Mouse (Mus musculus) left cerebral cortex, postnatal 10 days (tissue): Measurements from ENCODE around the gene 1810010H24Rik. TPM values are rescaled to one million over a fixed set of nuclear protein-coding genes. Genes with fewer than 3 reads are reported as not detected.
"Not testable (repeated sequence)": the region's sequence is repeated elsewhere in the genome, so short reads cannot be mapped to it uniquely, and the experiment has no call there.

Experiments used
- DNase-seq, 2 experiments: peaks; one replicate each; pipeline ENCODE4 v3.0.0; 2021 to 2022; ENCODE audit warnings: low spot score in 2 of 2, mixed read lengths in 1 of 2; ENCODE audit errors: extremely low spot score in 1 of 2
- intact Hi-C: fragments of 180-260 bp; cut with DNase I; formaldehyde crosslinking; loops from one replicate; pipeline ENCODE4 v1.15.1; 2025
- total RNA-seq, 2 experiments: library from RNA; stranded (reverse); gene quantifications; 2 replicates each; pipeline ENCODE4 v1.2.3; 2021

Gene 1810010H24Rik
- total RNA-seq: 1 to 10 TPM; 4.3 to 4.6 TPM

DNA sequence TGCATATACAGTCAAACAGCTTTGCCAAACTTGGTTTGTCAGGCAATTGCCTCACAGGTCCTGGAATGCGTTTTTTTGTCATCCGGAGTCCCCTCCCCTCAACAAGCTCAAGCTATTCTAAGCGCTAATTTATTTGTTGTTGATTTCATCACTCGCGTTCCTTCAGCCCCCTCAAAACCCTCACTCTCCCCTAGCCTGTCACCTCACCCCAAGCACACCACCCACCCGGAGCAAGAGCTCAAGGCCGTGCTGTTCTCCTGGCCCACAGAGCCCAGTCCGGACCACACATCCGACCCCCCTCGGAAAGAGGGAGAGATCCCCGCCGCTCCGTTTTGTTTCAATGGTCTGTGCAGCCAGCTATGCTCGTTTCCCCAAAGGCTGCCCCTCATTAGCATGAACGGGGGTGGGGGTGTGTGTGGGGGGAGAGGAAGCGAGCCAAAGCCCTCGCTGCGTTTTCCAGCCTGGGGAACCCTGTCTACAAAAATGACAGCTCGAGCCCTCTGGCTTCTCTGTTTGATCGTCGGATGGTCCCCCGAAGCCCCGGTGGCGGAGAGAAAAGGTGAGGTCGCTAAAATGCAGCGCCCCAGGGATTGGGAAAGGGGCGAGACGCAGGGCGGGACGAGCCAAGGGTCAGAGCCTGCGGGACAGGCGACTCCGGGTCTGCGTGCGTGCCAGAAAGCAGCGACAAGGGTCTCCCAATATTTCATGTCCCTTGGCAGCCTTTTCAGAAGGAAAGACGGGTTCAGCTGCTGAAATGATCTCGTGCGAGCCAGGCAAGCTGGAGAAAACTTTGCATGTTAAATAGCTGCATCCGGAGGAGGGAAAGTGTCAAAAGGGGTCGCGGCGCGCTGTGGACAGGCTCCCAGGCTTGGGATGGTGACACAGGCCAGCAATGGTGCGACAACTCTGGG lies at the start of gene 1810010H24Rik:
Gene 1810010H24Rik (plus strand): TSS at position 271 of the 911 bp plus-strand sequence.
- peak in 1 of 2 experiments; percentile 54 for DNase-seq
- intact Hi-C loops: no loop called here

DNA sequence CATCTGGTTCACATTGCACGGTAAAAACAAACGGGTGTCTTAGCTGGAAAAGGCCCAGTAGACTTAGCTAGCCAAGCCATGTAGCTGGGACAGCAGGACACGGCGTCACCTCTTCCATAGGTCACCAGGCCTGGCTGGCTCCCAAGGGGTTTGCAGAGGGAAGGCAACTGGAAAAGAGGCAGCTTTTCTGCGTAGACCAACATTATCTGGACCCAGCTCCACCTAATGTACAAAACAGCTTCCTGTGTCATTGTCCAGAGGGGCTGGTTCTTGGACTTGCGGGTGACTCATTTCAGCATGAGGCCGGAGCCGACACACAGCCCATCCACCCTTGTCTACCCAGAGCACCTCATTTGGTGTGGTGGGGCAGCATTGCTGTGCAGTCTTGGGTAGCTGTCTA lies 49.3 kb upstream of the 1810010H24Rik start:
- intact Hi-C loops: no loop called here
- peak in 1 of 2 experiments; percentile 74 for DNase-seq

DNA sequence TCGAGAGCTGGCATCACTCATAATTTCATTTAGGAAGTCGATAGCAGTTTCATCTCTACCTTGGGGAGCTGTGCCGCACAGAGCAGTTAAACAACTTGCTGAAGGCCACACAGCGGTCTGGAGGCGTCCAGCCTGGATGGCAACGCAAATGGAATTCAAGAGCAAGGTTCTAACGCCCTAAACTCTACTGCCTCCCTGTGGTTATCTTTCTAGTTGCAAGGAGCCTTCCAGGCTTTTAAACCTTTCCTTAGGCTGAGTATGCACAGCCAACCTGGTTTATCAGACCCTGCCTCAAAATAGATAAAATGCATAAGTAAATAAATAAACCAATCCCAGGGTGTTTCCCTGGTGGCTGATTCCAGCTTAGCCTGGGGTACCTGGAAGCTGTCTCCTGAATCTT lies 45.0 kb upstream of the 1810010H24Rik start:
- intact Hi-C loops: loop anchor here (2.0 to 10.0 kb wide), 2 partner anchors 130 to 186 kb away; no protein-coding TSS in a partner anchor

DNA sequence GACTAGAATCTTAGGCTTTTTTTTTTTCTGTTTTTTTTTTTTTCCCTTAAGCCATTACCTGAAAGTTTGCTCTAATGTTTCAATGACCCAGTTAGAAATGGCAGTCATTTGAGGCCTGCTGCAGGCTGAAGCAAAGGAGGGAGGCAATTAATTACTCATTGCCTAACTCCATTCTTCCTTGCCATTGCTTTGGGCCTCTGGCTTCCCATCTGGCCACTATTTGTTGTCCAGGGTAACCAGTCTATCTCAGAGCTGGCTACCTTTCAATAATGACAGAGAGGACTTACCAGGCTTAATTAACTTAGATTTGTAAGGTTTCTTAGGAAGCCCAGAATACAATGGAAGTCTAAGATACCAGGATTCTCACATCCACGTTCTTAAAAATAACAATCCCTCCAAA lies 43.7 kb upstream of the 1810010H24Rik start:
- intact Hi-C loops: loop anchor here (2.0 to 10.0 kb wide), 2 partner anchors 131 to 187 kb away; no protein-coding TSS in a partner anchor
- no peak for DNase-seq

More for the DNA sequence above, 45.0 kb upstream of the 1810010H24Rik start:
- DNase-seq: peak; percentile 61 to 63

DNA sequence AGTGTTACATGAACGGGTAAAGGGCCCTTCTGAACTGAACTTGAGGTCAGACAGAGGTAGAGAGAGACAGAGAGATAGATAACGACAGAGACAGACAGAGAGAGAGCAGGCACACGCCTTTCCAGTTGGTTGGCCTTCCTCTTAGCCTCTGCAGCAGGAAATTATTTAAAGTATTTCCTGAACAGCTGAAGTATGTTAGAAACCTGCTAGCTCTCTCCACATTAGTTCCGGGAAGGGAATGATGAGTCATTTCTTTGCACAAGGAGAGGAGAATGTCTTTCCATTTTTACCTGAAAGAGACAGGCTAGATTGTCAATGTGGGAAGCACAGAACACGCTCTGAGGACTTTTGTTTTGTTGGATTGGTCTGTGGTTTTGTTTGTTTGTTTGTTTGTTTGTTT lies 43.1 kb upstream of the 1810010H24Rik start:
- intact Hi-C loops: loop anchor here (10.0 kb wide), 1 partner anchor 188 kb away; no protein-coding TSS in a partner anchor
- no peak for DNase-seq

DNA sequence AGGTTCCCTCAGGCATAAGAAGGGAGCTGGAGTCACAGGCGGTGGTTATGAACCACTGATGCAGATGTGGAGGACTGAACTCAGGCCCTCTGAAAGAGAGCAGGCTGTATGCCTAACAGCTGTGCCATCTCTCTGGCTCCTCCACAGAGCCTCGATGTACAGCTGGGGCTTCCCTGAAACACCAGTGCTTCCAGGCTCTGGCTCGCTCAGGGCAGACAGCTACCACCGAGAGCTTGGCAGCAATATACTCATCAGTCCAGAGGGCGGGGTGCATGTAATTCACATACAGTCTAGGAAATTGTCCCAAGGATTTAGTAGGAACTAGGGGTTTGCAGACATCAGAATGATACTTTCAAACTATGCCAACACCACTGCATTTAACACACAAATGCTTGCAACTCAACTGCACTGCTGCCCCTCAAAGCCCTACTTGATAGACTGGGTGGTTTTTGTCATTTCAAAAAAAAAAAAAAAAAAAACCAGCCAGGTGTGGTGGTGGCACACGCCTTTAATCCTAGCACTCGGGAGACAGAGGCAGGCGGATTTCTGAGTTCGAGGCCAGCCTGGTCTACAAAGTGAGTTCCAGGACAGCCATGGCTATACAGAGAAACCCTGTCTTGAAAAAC lies 39.4 kb upstream of the 1810010H24Rik start:
- DNase-seq: not testable (repeated sequence)
- intact Hi-C loops: loop anchor here (10.0 kb wide), 1 partner anchor 191 kb away; no protein-coding TSS in a partner anchor

DNA sequence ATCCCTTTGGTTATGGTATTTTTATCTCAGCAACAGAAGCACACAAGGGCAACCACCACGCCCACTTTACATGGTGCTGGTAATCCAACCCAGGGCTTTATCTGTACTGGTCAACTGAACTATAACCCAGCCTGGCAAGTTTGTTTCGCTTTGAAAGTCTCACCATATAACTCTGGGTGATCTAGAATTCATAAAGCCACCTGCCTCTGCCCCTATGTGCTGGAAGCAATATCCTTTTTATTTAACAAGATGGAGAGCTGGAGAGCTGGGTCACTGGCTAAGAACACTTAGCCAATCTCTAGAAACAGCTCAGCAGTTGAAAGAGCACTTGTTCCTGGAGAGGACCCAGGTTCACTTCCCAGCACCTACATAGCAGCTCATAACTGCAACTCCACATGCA lies 38.1 kb upstream of the 1810010H24Rik start:
- no peak for DNase-seq
- intact Hi-C loops: loop anchor here (10.0 kb wide), 1 partner anchor 193 kb away; no protein-coding TSS in a partner anchor

DNA sequence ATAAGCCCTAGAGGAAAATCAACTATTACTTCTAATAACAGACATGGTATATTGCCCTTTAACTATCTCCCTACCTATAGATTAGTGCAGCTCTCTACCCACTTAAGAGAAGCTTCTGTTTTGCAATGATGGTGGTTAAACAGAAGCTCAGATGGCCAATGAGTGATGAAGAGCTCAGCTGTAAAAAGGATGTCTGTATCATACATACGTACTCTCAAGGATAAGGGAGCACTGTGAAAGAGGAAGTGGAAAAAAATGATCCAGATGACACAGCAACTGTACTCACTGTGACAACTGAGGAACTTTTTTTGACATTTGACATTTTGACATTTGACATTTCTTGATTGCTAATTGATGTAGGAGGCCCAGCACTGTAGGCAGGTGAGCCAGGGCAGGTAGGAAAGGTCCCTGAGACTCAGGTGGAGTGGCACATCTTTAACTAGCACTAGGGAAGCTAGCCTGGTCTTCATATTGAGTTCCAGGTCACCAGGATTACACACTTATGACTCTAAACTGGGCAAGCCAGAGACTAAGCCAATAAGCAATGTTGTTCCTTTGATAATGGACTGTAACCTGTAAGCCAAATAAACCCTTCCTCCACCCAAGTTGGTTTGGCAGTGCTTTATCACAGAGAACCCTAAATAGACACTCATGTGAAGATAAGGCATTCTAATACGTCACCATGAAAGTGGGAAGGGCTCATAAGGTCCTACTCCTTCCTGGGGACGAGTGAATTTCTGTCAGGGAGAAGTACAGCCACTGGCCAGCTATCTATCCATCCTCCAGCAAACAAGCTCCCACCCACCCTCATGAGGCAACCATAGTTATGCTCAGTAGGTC lies 31.0 kb upstream of the 1810010H24Rik start:
- intact Hi-C loops: no loop called here
- no peak for DNase-seq

DNA sequence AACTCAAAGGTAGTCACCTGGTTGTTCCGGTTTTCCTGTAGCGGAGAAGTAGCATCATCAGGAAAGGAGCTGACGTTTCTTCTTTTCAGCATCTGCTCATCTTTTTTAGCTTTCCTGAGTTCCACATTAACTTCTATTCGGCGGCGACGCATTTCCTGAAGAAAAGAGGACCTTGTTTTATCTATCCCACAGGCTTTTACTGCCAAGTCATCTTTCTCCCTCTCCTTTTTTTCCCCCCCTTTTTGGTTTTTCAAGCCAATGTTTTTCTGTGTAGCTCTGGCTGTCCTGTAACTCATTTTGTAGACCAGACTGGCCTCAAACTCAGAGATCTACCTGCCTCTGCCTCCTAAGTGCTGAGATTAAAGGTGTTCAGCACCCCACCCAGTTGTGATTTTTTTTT lies 29.0 kb upstream of the 1810010H24Rik start:
- intact Hi-C loops: not testable (repeated sequence)

DNA sequence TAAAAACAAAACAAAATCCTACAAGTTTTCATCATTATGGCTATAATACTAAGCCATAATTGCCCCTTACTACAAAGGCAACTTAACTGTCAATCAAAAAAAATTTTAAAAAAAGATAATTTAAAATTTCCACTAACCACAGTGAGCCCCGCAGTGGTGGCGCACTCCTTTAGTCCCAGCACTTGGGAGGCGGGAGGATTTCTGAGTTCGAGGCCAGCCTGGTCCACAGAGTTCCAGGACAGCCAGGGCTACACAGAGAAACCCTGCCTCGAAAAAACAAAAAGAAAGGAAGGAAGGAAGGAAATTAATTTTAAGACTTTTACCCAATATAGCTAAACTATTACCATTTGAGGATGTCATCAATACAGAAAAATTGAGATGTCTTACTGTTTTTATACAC lies 27.5 kb upstream of the 1810010H24Rik start:
- intact Hi-C loops: no loop called here
- DNase-seq: no peak

More for the DNA sequence above, 29.0 kb upstream of the 1810010H24Rik start:
- not testable (repeated sequence) for DNase-seq

DNA sequence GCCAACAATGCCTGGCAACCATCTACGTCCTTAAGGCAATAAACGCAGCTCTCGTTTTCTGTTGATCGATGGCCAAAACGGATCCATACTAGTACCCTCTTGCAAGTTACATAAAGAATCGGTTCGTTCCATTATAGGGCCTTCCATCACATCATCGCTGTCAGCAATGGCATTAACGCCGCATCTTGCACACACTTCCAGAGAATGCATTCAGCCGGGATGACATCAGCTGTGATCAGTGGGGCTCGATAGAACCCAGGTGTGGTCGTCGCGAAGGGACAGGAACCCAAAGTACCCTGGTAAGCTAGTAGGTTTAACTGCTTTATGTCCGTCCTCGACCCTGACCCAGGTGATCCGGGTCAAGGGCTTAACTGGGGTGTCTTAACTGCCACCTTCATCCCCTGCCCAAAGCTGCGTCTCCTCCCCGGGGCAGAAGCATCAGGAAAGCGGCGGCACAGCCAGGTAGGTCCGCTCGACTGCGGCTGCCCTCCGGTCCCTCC lies 26.8 kb upstream of the 1810010H24Rik start:
- intact Hi-C loops: no loop called here
- DNase-seq: no peak

DNA sequence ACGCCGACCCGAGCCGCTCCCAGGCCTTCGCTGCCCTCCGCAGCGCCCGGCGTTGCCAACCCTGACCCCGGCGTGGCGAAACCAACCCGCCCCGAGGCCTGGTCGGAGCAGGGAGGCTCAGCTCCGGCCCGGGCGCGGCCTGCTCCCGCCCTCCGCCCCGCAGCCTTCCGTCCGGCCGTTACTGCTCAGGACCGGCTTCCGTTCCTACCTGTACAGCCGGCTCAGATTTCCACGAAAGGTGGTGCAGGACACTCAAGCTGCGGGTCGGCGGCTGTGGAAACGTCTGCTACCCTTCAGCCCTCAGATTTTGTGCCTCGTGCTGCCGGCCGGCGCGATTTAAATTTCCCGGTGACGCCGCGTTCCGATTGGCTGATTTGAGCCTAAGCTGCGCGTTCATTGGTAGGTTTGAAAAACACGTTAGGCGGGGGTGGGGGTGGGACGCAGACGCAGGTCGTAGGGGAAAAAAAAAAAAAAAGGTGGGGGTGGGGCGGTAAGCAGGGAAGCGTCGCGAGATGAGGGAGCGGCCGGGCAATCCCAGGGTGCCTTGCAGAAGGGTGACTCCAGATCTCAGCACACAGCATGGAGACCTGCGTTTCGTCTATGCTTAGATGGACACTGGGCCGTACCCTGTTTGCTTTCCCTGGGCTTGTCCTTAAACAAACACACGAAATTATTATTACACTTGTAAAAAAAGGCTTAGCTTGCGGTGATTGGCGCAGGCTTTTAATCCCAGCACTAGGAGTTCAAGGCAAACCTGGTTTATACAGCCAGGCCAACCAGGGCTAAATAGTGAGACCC lies 26.1 kb upstream of the 1810010H24Rik start, which contains the start of gene Kpna2:
Gene Kpna2 (minus strand): TSS at position 391 of the 798 bp plus-strand sequence.
- intact Hi-C loops: no loop called here
- peak; percentile 90 to 93 for DNase-seq

DNA sequence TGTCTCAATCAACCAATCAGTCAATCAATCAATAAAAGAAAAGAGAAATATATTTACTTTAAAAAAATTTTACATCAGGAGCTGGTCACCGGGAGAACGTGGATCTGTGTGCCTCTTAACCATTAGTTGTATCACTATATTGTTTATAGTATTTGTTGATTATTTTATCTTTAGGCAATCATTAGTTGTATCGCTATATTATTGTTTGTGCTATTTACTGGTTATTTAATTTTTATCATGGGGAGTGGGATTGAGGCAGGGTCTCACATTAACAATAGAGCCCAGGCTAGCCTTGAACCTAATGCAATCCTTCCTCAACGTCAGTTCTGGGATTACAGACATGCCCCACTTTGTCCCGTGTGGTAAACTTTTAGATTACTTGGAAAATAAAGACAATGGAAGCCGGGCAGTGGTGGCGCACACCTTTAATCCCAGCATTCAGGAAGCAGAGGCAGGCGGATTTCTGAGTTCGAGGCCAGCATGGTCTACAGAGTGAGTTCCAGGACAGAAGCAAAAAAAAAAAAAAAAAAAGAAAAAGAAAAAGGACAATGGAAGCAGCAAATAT lies 25.4 kb upstream of the 1810010H24Rik start:
- DNase-seq: no peak
- intact Hi-C loops: no loop called here

DNA sequence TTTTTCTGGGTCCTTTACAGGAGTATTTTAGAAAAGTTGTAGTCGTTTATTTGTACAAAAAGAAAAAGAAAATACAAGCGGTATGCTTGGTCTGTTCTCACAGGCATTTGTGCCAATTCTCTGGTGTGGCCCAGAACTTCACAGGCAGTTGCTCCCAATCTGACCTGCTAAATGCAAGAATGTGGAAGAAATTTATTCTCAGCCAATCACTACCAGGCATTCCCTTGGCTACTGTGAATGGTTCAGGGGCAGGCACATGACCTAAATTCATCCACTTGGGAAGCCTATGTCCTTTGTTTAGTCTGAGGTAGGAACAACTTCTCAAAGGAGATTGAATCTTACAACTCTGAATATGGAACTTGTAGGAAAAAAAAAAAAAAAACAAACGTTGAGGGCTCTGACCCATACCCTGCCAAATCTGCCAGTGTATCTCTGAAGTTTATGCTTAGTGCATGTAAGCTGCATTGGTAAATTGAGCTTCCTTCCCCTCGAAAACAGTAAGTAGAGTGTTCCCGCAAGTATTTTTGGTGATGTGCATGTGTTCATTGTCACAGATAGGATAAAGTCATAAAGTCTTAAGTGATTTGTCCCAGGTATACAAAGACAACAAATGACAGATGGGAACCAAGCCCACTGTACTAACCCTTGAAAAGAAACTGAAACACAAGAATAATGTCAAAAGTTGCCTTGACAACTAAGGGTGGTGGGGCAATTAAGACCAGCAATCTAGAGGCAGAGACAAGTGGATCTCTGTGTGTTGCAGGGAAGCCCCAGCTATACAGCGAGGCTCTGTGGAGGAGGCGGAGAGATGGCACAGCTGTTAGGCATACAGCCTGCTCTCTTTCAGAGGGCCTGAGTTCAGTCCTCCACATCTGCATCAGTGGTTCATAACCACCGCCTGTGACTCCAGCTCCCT lies 23.5 kb upstream of the 1810010H24Rik start:
- no peak for DNase-seq
- intact Hi-C loops: no loop called here

DNA sequence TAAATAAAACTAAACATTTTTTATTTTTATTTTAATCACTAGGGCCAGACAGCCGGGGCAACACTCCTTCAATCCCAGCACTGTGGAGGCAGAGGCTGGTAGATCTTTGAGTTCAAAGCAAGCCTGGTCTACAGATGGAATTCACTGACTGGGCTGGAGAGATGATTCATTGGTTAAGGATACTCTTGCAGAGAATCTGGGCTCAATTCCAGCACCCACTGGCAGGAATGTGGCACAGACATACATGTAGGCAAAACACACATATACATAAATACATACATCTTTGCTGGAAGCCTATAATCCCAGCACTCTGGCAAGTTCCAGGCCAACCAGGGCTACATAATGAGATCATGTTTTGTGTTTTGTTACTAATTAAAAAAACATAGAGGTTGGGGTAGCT lies 19.9 kb upstream of the 1810010H24Rik start:
- intact Hi-C loops: no loop called here
- DNase-seq: peak in 1 of 2 experiments; percentile 40

DNA sequence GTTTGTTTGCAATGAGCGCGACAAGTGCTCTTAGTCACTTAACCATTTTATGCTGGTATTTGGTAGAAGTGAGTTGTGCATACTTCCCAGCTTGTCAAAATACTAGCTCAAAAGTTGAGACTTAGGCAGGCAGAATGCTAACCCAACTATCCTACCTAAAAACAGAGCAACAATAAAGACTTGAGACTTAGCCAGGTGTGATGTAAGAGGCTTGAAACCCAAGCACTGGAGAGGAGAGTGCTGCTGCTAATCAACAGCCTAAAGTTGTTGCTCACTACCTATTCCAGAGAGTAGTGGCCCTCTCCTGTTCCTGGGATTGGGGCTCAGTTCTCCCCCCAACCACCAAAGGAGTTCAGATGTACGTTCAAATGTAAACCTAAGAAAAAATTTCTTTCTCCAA lies 15.0 kb upstream of the 1810010H24Rik start:
- intact Hi-C loops: no loop called here
- DNase-seq: no peak
